Mouse (Mus musculus) mouse embryonic stem cell (cell line): ENCODE measurements around the gene Vapb.
"Not testable (repeated sequence)": the region's sequence is repeated elsewhere in the genome, so short reads cannot be mapped to it uniquely, and the experiment has no call there.

Source experiments
- in situ Hi-C, 2 experiments: fragments of 300-500 bp; cut with MboI; formaldehyde crosslinking; loops; 1 replicate in 1 of 2; 3 replicates in 1 of 2; pipeline ENCODE4 v1.14.3; 2019 to 2020; ENCODE audit warnings: low sequenced_read_pairs in 2 of 2, low pct_unique_long_range_greater_than_20kb in 1 of 2, mixed read lengths in 1 of 2; ENCODE audit not compliant: unreplicated experiment in 1 of 2

Vapb gene

GRCm38 (mm10) chr2:173737222-173737989, at the start of gene Vapb:
TSS of gene Vapb (plus strand) at chr2:173737511.
- in situ Hi-C loops: no loop called here

GRCm38 (mm10) chr2:173689835-173690234, 47.5 kb upstream of the Vapb start:
- in situ Hi-C loops: no loop called here

GRCm38 (mm10) chr2:173691748-173692147, 45.6 kb upstream of the Vapb start:
- in situ Hi-C loops: no loop called here

- in situ Hi-C loops: no loop called here
Observed at GRCm38 (mm10) chr2:173692693-173693092, 44.6 kb upstream of the Vapb start.

GRCm38 (mm10) chr2:173698850-173699249, 38.5 kb upstream of the Vapb start:
- in situ Hi-C loops: no loop called here

- in situ Hi-C loops: no loop called here
Observed at GRCm38 (mm10) chr2:173702096-173702866, 35.0 kb upstream of the Vapb start.

GRCm38 (mm10) chr2:173702867-173703237, 34.5 kb upstream of the Vapb start:
- in situ Hi-C loops: no loop called here

- in situ Hi-C loops: no loop called here
Observed at GRCm38 (mm10) chr2:173705827-173706551, 31.3 kb upstream of the Vapb start.

GRCm38 (mm10) chr2:173707626-173708025, 29.7 kb upstream of the Vapb start:
- in situ Hi-C loops: not testable (repeated sequence)

GRCm38 (mm10) chr2:173710193-173710592, 27.1 kb upstream of the Vapb start:
- in situ Hi-C loops: no loop called here

GRCm38 (mm10) chr2:173712656-173713055, 24.7 kb upstream of the Vapb start:
- in situ Hi-C loops: no loop called here

- in situ Hi-C loops: no loop called here
Observed at GRCm38 (mm10) chr2:173713241-173713640, 24.1 kb upstream of the Vapb start.

- in situ Hi-C loops: no loop called here
Observed at GRCm38 (mm10) chr2:173714620-173715218, 22.6 kb upstream of the Vapb start.

GRCm38 (mm10) chr2:173716966-173717365, 20.3 kb upstream of the Vapb start:
- in situ Hi-C loops: no loop called here

GRCm38 (mm10) chr2:173719115-173719514, 18.2 kb upstream of the Vapb start, which contains the start of gene 1700010B08Rik:
TSS of gene 1700010B08Rik (plus strand) at chr2:173719415.
- in situ Hi-C loops: not testable (repeated sequence)

- in situ Hi-C loops: no loop called here
Observed at GRCm38 (mm10) chr2:173722251-173722857, 15.0 kb upstream of the Vapb start.

GRCm38 (mm10) chr2:173724382-173724781, 12.9 kb upstream of the Vapb start:
- in situ Hi-C loops: no loop called here
